Mouse (Mus musculus) neural tube, embryonic 15.5 days (tissue): Measurements from ENCODE around the gene Gm42420. TPM values are rescaled to one million over a fixed set of nuclear protein-coding genes. Genes with fewer than 3 reads are reported as not detected.

Experiments used
- ATAC-seq: fragments of 200-750 bp; cut with Nextera tagmentation; 2 replicates; pipeline ENCODE4 v1.8.0; 2017; ENCODE audit warnings: mild to moderate bottlenecking, moderate TSS enrichment, moderate library complexity; ENCODE audit not compliant: low FRiP score
- H3K27ac ChIP-seq: fragments of 300-500 bp; sonication (generic); replicated peaks from 2 replicates; pipeline ENCODE4 v1.5.1; 2015; ENCODE audit warnings: mild to moderate bottlenecking, inconsistent platforms
- H3K27me3 ChIP-seq: fragments of 300-500 bp; sonication (generic); replicated peaks from 2 replicates; pipeline ENCODE4 v1.6.1; 2015; ENCODE audit warnings: inconsistent platforms
- H3K36me3 ChIP-seq: fragments of 300-500 bp; sonication (generic); 2 replicates; pipeline ENCODE4 v1.6.1; 2015; ENCODE audit warnings: inconsistent platforms
- H3K4me1 ChIP-seq: fragments of 300-500 bp; sonication (generic); 2 replicates; pipeline ENCODE4 v1.6.1; 2015; ENCODE audit warnings: inconsistent platforms
- H3K4me2 ChIP-seq: fragments of 300-500 bp; sonication (generic); 2 replicates; pipeline ENCODE4 v1.6.1; 2015; ENCODE audit warnings: inconsistent platforms, mild to moderate bottlenecking, moderate library complexity
- H3K4me3 ChIP-seq: fragments of 300-500 bp; sonication (generic); replicated peaks from 2 replicates; pipeline ENCODE4 v1.5.1; 2015; ENCODE audit warnings: mild to moderate bottlenecking, inconsistent platforms
- H3K9ac ChIP-seq: fragments of 300-500 bp; sonication (generic); replicated peaks from 2 replicates; pipeline ENCODE4 v1.6.1; 2015; ENCODE audit warnings: mild to moderate bottlenecking, inconsistent platforms
- H3K9me3 ChIP-seq: fragments of 300-500 bp; sonication (generic); replicated peaks from 2 replicates; pipeline ENCODE4 v1.6.1; 2016; ENCODE audit warnings: inconsistent platforms
- WGBS: fragments of 180-500 bp; shearing (Covaris S2); methylation state at CpG from one replicate; pipeline ENCODE4 v1.1.7; 2015; ENCODE audit warnings: mixed read lengths; 5-methylcytosine and 5-hydroxymethylcytosine counted together
- polyA plus RNA-seq: library from polyadenylated mRNA; unstranded; fragments of >200 nt; fragmentation: Nextera tagmentation; extraction: Ambion mirVana; gene quantifications from 2 replicates; pipeline ENCODE4 v1.2.1, GENCODE M21; 2015

The Gm42420 gene
- polyA plus RNA-seq, 1 experiment from 2014 or later, result 2.0 TPM

GRCm38 (mm10) chr6:39574951-39575350 is 10.6 kb upstream of the Gm42420 start:
- H3K4me3 ChIP-seq, result peak overlapping the region; percentile 88
- H3K4me2 ChIP-seq, result peak overlapping the region; percentile 86
- ATAC-seq, result no peak
- H3K9me3 ChIP-seq, result no peaks in the 10 kb centered on the region
- H3K4me1 ChIP-seq, result peaks cover 16% of the 10 kb centered on the region
- no peaks in the 10 kb centered on the region for H3K27me3 ChIP-seq
- WGBS, result 77% methylated on average over 7 of the region's 7 CpGs
- peak overlapping the region; percentile 81; the same call in 1 of the 2 replicates for H3K9ac ChIP-seq
- peaks cover 26% of the 10 kb centered on the region for H3K36me3 ChIP-seq
- H3K27ac ChIP-seq, result peak overlapping the region; percentile 93

- ATAC-seq, result no peak
- Histone ChIP-seq H3K4me1 (peaks cover 6% of the 10 kb centered on the region), H3K27me3 (no peaks in the 10 kb centered on the region), H3K4me2 (no peak overlapping the region), H3K4me3 (no peak overlapping the region), H3K9ac (no peak overlapping the region), H3K36me3 (peaks cover 66% of the 10 kb centered on the region), H3K27ac (no peak overlapping the region), H3K9me3 (no peaks in the 10 kb centered on the region)
- WGBS, result 94% methylated on average over 7 of the region's 7 CpGs
Measured at GRCm38 (mm10) chr6:39579552-39579951, 6.0 kb upstream of the Gm42420 start.

- Histone ChIP-seq H3K27ac (no peak overlapping the region), H3K4me1 (no peaks in the 10 kb centered on the region), H3K4me2 (no peak overlapping the region), H3K27me3 (no peaks in the 10 kb centered on the region), H3K4me3 (no peak overlapping the region), H3K9me3 (no peaks in the 10 kb centered on the region), H3K9ac (no peak overlapping the region), H3K36me3 (peaks cover 70% of the 10 kb centered on the region)
- ATAC-seq, result no peak
- WGBS, result 87% methylated on average over 2 of the region's 2 CpGs
Measured at GRCm38 (mm10) chr6:39580558-39580957, 5.0 kb upstream of the Gm42420 start.

DNA sequence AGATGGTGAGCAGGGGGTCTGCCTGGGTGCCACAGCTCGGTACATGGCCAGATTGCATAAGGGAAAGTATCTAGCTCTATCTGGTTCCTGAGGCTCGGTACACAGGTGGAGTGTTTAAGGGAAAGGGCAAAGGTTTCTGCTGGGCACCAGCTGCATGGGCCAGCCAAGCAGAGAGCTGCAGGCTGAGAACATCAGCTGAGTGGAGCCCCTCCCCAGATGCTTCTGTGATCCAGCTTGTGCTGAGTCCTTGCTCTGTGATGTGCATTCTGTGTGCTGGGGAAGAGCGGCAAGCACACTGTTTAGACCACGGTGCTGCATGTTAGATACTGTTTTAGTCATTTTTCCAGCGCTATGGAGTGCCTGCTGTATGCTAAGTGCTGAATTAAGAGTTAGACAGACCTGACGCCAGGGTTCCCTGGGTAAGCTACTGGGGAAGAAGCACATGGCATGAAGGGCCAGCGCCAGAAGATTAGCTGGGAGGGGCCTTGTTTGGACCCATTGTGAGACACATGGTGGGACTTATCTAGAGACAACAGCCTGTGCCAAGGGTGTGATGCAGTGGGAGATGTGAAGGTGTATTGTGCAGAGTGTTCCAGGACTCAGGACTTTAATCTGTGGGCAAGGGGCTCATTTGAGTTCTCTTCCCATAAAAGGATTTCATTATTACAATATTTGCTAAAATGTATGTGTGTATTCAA is 4.3 kb upstream of the Gm42420 start:
- WGBS, result 90% methylated on average over 7 of the region's 7 CpGs
- no peak for ATAC-seq

GRCm38 (mm10) chr6:39591481-39591880 is 5.9 kb downstream of the Gm42420 start:
- no peak for ATAC-seq
- Histone ChIP-seq H3K4me2 (peak overlapping the region; percentile 66), H3K4me3 (no peak overlapping the region), H3K9me3 (no peaks in the 10 kb centered on the region), H3K9ac (no peak overlapping the region), H3K27me3 (no peaks in the 10 kb centered on the region), H3K4me1 (peaks cover 25% of the 10 kb centered on the region), H3K36me3 (peaks cover 29% of the 10 kb centered on the region), H3K27ac (no peak overlapping the region)
- 95% methylated on average over 4 of the region's 4 CpGs for WGBS

More for the DNA sequence above, 4.3 kb upstream of the Gm42420 start:
- no peaks in the 10 kb centered on the region for H3K9me3 ChIP-seq
- peaks cover 77% of the 10 kb centered on the region for H3K36me3 ChIP-seq
- H3K4me1 ChIP-seq, result no peaks in the 10 kb centered on the region
- H3K27ac ChIP-seq, result no peak overlapping the region
- no peaks in the 10 kb centered on the region for H3K27me3 ChIP-seq
- H3K4me3 ChIP-seq, result no peak overlapping the region
- no peak overlapping the region for H3K4me2 ChIP-seq
- no peak overlapping the region for H3K9ac ChIP-seq

GRCm38 (mm10) chr6:39592401-39593214 is 7.1 kb downstream of the Gm42420 start, which contains the start of gene Ndufb2:
TSS of gene Ndufb2 (plus strand) at chr6:39592574.
- Histone ChIP-seq H3K27me3 (no peaks in the 10 kb centered on the region), H3K9me3 (no peaks in the 10 kb centered on the region), H3K9ac (peak within 1 kb of the TSS; percentile 87), H3K27ac (peak within 1 kb of the TSS; percentile 98), H3K4me1 (peaks cover 25% of the 10 kb centered on the region), H3K36me3 (peaks cover 23% of the 10 kb centered on the region), H3K4me3 (peak within 1 kb of the TSS; percentile 86), H3K4me2 (peak within 1 kb of the TSS; percentile 66)
- under 1% methylated on average over 56 of the region's 56 CpGs for WGBS
- peak; percentile 98 for ATAC-seq

DNA sequence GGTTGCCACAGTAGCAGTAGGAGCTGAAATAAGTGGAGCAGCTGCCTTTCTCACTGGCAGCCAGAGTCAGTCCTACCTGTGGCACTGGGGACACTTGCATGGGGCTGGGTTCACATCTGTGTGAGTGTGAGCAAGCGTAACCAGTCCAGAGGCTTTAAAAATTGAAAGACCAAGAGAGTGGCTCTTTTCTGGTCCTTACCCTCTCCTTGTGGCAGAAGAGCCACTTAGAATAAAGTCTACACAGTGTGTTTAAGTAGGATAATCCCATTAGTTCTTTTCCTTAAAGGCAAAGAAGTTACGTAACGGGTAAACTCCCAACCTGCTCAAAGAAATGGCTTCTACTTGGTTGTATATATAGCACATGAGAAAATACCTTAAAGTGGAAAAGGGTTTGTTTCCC is 15.3 kb downstream of the Gm42420 start:
- Histone ChIP-seq H3K36me3 (peaks cover 45% of the 10 kb centered on the region), H3K4me3 (no peak overlapping the region), H3K9ac (no peak overlapping the region), H3K4me1 (no peaks in the 10 kb centered on the region), H3K4me2 (no peak overlapping the region), H3K27ac (no peak overlapping the region), H3K9me3 (no peaks in the 10 kb centered on the region), H3K27me3 (no peaks in the 10 kb centered on the region)
- ATAC-seq, result no peak
- 97% methylated on average over 3 of the region's 3 CpGs for WGBS

GRCm38 (mm10) chr6:39601828-39602227 is 16.3 kb downstream of the Gm42420 start:
- WGBS, result 93% methylated on average over 3 of the region's 3 CpGs
- no peak overlapping the region for H3K27ac ChIP-seq
- no peaks in the 10 kb centered on the region for H3K4me1 ChIP-seq
- no peaks in the 10 kb centered on the region for H3K27me3 ChIP-seq
- peaks cover 43% of the 10 kb centered on the region for H3K36me3 ChIP-seq
- no peak overlapping the region for H3K9ac ChIP-seq
- ATAC-seq, result no peak
- H3K9me3 ChIP-seq, result no peaks in the 10 kb centered on the region
- H3K4me3 ChIP-seq, result no peak overlapping the region
- H3K4me2 ChIP-seq, result no peak overlapping the region

DNA sequence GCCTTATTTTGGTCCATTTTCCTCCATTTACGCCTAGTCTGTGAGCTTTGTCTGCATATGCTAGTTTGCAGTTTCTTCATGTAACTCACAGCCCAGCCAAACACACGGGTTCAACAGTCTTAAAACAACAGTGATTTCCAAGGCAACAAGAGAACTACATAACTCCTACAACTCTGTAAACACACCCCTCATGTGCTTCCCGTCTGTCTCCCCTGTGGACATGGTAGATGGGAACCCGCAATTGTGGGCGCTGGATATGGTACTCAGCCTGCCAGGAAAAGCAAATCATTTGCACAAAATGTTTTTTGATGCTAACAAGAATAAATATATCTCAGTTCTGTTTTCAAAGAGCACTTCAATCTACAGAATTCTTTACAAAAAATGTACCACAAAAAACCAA is 19.0 kb downstream of the Gm42420 start:
- 81% methylated on average over 5 of the region's 5 CpGs for WGBS
- peaks cover 28% of the 10 kb centered on the region for H3K36me3 ChIP-seq
- no peak overlapping the region for H3K9ac ChIP-seq
- H3K4me2 ChIP-seq, result no peak overlapping the region
- no peaks in the 10 kb centered on the region for H3K4me1 ChIP-seq
- H3K27me3 ChIP-seq, result no peaks in the 10 kb centered on the region
- no peak for ATAC-seq
- no peak overlapping the region for H3K27ac ChIP-seq
- H3K4me3 ChIP-seq, result no peak overlapping the region
- no peaks in the 10 kb centered on the region for H3K9me3 ChIP-seq

- H3K27me3 ChIP-seq, result no peaks in the 10 kb centered on the region
- no peak overlapping the region for H3K4me3 ChIP-seq
- 87% methylated on average over 6 of the region's 6 CpGs for WGBS
- no peak overlapping the region for H3K9ac ChIP-seq
- peaks cover 17% of the 10 kb centered on the region for H3K36me3 ChIP-seq
- H3K4me2 ChIP-seq, result no peak overlapping the region
- H3K27ac ChIP-seq, result no peak overlapping the region
- no peak for ATAC-seq
- no peaks in the 10 kb centered on the region for H3K9me3 ChIP-seq
- no peaks in the 10 kb centered on the region for H3K4me1 ChIP-seq
Measured at GRCm38 (mm10) chr6:39606056-39606455, 20.5 kb downstream of the Gm42420 start.

GRCm38 (mm10) chr6:39606862-39607261 is 21.3 kb downstream of the Gm42420 start:
- Histone ChIP-seq H3K9ac (no peak overlapping the region), H3K4me1 (no peaks in the 10 kb centered on the region), H3K27ac (no peak overlapping the region), H3K36me3 (peaks cover 16% of the 10 kb centered on the region), H3K9me3 (no peaks in the 10 kb centered on the region), H3K4me3 (no peak overlapping the region), H3K4me2 (no peak overlapping the region), H3K27me3 (no peaks in the 10 kb centered on the region)
- 80% methylated on average over 3 of the region's 3 CpGs for WGBS
- ATAC-seq, result no peak

GRCm38 (mm10) chr6:39607365-39607764 is 21.8 kb downstream of the Gm42420 start:
- ATAC-seq, result no peak
- no peak overlapping the region for H3K4me3 ChIP-seq

More at GRCm38 (mm10) chr6:39607365-39607764, 21.8 kb downstream of the Gm42420 start:
- Histone ChIP-seq H3K27ac (no peak overlapping the region), H3K27me3 (no peaks in the 10 kb centered on the region), H3K9ac (no peak overlapping the region), H3K9me3 (no peaks in the 10 kb centered on the region), H3K4me2 (no peak overlapping the region), H3K4me1 (no peaks in the 10 kb centered on the region), H3K36me3 (peaks cover 11% of the 10 kb centered on the region; the same call in 1 of the 2 replicates)
- WGBS, result 80% methylated on average over 5 of the region's 5 CpGs
